Mouse (Mus musculus): ENCODE results near the gene Gm28374.
A peak's percentile ranks its signal among the peaks of the same experiment; 100 is the strongest.
"Not testable (repeated sequence)": the region's sequence is repeated elsewhere in the genome, so short reads cannot be mapped to it uniquely, and the experiment has no call there.

The Gm28374 gene

GRCm38 (mm10) chr19:6082156-6082555, at the start of gene Gm28374:
Gene Gm28374, minus strand, starts transcription at chr19:6082256.
- DNase-seq: no peak

- DNase-seq: not testable (repeated sequence)
Observed at GRCm38 (mm10) chr19:6130414-6131128, 48.5 kb upstream of the Gm28374 start.

GRCm38 (mm10) chr19:6127760-6128341, 45.8 kb upstream of the Gm28374 start, which contains the start of gene Snx15:
Gene Snx15, minus strand, starts transcription at chr19:6128304.
- peak; percentile 97 for DNase-seq

GRCm38 (mm10) chr19:6126789-6127580, 44.9 kb upstream of the Gm28374 start:
- DNase-seq: no peak

- peak; percentile 73 for DNase-seq
Observed at GRCm38 (mm10) chr19:6126289-6126688, 44.2 kb upstream of the Gm28374 start.

GRCm38 (mm10) chr19:6124898-6125297, 42.8 kb upstream of the Gm28374 start:
- DNase-seq: no peak

GRCm38 (mm10) chr19:6123330-6123729, 41.3 kb upstream of the Gm28374 start:
- DNase-seq: peak; percentile 61

- DNase-seq: no peak
Observed at GRCm38 (mm10) chr19:6121761-6122160, 39.7 kb upstream of the Gm28374 start.

- DNase-seq: no peak
Observed at GRCm38 (mm10) chr19:6118677-6119185, 36.7 kb upstream of the Gm28374 start.

- DNase-seq: peak; percentile 96
Observed at GRCm38 (mm10) chr19:6117986-6118676, 36.1 kb upstream of the Gm28374 start, which contains the start of gene Sac3d1. Gene Sac3d1, minus strand, starts transcription at chr19:6118650.

- DNase-seq: no peak
Observed at GRCm38 (mm10) chr19:6117346-6117985, 35.4 kb upstream of the Gm28374 start.

- DNase-seq: no peak
Observed at GRCm38 (mm10) chr19:6116113-6116850, 34.2 kb upstream of the Gm28374 start.

GRCm38 (mm10) chr19:6113116-6113515, 31.1 kb upstream of the Gm28374 start:
- DNase-seq: no peak

- no peak for DNase-seq
Observed at GRCm38 (mm10) chr19:6105586-6105985, 23.5 kb upstream of the Gm28374 start, which contains the start of gene Naaladl1. Gene Naaladl1, plus strand, starts transcription at chr19:6105782.

GRCm38 (mm10) chr19:6104476-6104875, 22.4 kb upstream of the Gm28374 start:
- no peak for DNase-seq

- DNase-seq: no peak
Observed at GRCm38 (mm10) chr19:6102169-6102853, 20.3 kb upstream of the Gm28374 start.

GRCm38 (mm10) chr19:6101186-6101585, 19.1 kb upstream of the Gm28374 start:
- DNase-seq: no peak

GRCm38 (mm10) chr19:6097847-6098246, 15.8 kb upstream of the Gm28374 start:
- DNase-seq: no peak

- DNase-seq: no peak
Observed at GRCm38 (mm10) chr19:6094119-6094518, 12.1 kb upstream of the Gm28374 start, which contains the start of gene AC131692.1. Gene AC131692.1, plus strand, starts transcription at chr19:6094419.

GRCm38 (mm10) chr19:6088841-6089240, 6.8 kb upstream of the Gm28374 start:
- no peak for DNase-seq
